Mouse (Mus musculus) cerebellum, adult 18-20 months (tissue): ENCODE measurements around the gene Nfib.
"Not testable (repeated sequence)": the region's sequence is repeated elsewhere in the genome, so short reads cannot be mapped to it uniquely, and the experiment has no call there.

ENCODE experiments used
- DNase-seq, 2 experiments: peaks; one replicate each; pipeline ENCODE4 v3.0.0; 2021

Nfib gene

DNA sequence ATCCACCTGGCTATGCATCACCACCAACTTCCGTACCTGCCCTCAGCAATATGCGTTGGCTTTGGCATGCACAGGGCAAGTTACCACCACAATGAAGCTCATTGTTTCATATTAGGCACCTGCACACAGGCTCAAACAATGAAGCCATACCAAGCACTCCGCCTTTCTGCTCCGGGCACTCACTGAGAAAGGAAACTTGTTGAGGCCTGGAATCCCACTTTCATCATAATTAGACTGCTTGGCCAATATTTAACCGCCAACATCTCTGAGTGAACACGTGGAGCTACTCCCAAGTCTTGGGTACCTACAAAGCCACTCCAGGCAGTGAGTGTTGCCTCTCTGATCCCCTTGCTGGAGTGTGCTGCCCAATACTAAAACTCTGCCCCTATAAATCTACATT lies 422.0 kb downstream of the Nfib start:
- no peak for DNase-seq

DNA sequence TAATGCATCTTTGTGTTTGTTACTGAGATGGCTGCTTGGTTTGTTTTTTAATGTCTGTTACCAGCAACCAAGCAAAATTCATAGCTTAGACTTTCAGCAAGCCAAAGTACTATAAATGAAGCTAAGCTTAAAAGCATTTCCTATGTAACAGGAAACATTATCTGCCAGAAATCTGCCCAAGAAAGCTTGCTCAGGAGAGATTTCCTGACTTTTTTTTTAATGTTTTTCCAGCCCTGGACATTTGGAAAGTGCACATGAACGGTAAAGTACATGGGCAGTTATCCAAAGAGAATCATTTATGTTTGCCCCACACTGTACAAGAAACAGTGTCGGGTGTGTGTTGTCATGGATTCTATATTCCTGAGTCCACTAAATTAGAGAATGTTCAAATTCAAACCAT lies 429.6 kb downstream of the Nfib start:
- DNase-seq = no peak

DNA sequence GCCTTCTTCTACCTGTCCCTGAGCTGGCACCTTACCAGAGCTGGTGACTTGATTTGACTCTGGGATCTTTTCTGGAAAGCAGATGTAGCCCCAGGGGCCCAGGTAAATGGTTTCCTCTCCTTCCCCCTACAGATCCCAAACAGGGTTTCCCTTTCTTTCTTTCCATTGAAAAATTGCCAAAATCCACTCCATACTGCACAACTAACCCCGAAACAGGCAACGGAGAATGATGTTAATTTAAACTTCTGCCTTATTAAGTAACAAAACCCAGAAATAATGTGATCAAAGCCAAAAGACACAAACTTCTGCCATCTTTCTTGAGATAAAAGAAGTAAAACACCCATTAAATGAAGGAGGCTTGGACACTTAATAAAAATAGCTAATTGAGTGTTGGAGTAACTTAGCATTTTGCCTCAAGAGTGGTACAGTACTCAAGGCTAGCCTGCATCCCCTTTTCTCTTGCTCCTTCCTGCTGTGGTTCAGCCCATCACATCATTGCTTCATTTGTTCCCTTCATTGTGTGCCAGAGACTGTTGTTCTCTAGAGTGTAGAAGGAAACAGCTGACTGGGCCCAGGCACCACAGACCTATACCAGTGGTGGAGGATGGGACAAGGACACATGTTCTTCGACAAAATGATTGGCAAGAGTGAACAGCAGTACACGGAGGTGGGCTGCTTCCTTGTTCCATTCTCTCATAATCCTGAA lies 432.3 kb downstream of the Nfib start:
- no peak for DNase-seq

DNA sequence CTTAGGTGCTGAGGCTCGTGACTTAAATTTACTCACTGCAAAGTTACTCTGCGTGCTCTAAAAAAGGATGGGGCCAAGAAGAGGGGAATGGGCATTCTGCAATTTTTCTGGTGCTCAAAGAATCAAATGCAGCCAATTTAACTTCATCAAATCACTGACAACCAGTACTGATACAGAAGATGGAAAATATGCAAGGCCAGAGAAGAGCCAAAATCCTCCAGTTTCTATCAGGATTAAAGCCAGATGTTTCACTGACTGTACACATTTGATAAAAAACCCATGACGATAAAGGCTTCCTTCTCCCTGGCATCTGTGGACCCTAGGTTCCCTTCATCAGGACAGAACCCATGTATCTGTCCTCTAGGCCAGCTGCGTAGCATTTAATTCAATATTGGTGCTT lies 433.5 kb downstream of the Nfib start:
- no peak for DNase-seq

DNA sequence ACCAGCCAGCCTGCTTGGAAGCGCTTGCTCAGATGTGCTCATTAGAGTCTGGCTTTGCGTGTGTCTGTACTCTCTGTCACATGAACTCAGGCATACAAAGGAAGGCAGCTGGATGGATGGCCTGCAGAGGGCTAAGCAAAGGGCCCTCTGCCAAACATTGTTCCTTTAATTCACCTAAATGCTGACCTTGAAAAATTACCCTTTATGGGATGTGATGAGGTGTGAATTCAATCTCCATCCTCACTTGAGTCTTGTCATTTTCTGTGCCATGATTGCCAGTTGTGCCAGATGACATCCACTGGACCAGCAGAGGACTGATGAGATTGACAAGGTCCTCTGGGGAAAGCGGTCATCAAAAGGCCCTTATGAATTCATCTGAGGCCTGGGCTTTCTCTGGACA lies 434.0 kb downstream of the Nfib start:
- DNase-seq = no peak

DNA sequence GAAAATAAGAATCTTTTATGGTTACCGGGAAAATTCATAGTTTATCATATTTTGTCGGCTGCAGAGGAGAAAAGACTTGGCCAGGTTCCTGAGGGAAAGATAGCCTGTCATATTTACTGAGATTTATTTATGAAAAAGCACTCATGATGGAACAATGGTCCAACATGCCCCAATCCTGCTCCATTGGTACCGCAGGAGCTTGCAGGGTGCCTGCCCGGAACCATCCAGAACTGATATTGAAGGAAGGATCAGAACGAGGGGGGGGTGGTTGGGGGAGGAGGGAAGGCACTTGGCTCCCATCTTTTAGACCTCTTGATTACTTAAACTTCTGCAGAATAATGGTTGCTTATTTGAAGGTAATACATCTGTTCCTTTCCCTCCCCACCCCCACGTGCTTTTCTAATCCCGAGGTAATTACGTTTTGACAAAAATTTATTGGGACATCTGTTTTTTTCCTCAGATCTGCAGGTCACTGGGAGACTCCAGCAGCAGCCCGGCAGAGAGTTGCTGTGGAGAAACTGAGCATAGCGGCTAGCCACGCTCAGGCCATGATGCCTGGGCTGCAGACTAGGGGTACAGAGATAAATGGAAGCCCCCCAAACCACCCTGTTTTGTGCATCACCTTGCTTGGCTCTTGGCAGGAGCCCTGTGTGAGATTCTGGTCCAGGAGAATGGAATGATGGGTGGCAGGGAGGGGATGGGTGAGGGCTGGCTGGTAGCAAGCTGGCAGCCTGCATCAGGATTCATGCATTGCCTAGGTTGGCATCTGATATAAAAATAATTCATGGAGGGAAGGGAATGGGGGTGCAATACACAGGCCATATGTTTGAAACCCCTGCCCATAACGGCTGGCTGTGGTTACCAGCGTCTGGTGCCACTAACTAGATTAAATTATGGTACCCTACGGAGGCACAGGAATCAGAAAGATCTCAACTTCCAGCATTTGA lies 437.4 kb downstream of the Nfib start:
- no peak for DNase-seq

DNA sequence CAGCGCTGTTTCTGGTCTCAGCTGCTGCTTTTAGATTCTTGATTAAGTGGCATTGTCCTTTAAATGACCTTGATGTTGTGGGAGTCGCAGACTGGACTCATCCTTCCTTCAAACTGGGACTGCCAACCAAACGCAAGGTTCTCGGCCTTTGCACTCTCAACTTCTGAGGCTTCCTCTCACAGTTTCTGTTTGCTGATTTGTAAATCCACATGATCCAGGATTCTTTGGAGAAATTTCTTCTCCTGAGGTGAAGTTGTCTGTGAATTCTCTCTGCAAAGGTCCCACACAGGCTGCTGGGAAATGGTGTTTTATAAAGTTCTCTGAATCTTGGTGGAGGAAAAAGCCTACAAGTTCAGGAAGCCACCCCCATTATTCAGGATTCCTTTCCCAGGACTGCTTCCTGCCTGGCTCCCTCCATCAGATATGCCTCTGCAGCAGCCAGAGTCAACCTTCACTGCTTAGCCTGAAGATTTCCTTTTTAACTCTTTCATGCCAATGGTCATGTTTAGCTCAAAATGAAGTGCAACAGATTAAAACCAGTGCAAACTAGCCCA lies 439.4 kb downstream of the Nfib start:
- DNase-seq = no peak

DNA sequence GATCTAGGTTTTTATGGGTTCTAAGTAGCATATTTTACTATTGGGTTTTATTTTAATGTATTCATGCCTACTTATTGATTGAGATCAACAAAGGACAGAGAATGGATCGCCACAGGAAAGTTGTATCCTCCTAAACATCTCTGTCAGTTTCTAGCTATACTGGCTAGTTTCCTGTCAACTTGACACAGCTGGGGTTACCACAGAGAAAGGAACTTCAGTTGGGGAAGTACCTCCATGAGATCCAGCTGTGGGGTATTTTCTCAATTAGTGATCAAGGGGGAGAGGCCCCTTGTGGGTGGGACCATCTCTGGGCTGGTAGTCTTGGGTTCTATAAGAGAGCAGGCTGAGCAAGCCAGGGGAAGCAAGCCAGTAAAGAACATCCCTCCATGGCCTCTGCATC lies 447.0 kb downstream of the Nfib start:
- not testable (repeated sequence) for DNase-seq

DNA sequence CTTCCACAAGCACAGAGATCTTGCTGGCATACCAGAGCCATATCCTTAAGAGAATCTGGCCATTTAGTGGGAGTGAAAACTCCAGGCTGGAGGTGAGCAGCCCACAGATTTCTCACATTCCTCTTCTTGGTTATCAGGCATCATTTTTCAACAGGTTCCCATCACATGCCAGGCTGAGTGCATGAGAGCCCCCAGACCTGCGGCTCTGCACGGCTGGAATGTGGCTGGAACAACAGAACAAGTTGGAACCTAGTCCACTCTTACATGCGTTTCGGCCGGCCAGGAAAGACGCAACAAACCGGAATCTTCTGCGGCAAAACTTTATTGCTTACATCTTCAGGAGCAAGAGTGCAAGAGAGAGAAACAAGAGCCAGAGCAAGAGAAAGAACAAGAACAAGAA lies 453.5 kb downstream of the Nfib start:
- DNase-seq = no peak

DNA sequence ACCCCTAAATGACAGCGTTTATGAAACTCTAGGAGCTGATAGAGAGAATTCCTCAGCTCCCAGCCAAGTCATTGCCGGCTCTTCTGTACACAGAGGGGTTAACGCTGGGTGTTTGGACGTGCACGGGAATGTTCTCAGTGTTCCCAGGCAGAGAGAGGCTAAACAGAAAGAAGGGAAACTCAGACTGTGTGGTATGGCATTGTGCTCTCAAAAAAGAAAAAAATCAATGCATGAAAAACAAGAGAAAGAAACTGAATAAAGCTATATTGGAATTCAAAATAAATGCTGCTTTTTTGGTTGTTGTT lies 455.2 kb downstream of the Nfib start:
- DNase-seq = no peak

DNA sequence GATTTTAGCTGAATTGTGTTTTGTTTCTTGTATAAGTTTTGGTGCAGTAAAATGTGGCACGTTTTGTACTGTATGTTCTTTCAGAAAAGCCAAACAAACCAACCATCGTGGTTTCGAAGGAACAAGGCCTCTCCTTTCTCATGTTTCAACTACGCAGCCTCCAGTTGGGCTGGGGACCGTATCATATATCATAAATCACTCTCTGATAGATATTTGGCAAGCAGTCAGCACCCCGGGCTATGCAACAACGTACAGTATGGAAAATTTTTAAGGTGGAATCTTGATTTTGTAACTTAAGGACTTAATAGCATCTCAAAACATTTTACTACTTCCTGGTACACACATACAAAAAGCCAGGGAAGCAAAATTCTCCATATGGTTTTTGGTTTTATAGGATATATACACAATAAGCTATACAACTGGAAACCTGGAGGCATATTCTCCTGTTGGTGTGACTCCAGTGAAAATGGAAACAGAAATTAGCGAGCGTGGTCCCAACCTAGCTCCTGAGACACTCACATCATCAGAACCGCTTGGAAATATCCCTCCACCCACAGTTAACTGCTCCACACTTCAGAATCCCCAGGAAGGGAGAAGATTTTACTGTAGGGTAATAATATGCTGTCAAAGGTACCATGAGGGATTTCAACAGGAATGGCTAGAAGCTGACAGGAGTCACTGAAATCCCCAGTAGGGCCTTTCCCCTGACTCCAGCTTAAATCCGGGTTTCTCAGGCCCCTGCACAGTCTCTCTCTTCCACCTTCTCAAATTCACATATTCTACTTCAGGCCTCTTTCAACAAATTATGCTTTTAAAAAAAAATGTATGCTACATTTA lies 455.8 kb downstream of the Nfib start:
- DNase-seq = no peak

DNA sequence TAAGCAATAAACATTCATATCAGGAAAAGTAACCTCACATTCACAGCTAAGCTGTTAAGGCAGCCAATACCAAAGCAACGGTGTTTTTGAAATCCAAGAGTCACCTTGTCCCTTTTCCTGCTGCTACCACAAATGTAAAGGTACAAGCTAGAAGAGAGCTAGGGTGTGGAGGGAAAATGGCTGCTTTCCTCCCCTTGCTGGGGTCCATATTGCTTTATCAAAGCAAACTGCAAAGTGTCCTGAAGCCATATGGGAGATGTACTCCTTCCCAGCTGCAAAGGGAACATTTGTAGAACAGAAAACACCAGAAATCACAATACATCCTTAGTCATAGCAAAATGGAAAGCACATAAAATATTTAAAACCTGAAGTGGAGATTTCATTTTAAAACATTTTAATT lies 456.6 kb downstream of the Nfib start:
- DNase-seq = no peak

DNA sequence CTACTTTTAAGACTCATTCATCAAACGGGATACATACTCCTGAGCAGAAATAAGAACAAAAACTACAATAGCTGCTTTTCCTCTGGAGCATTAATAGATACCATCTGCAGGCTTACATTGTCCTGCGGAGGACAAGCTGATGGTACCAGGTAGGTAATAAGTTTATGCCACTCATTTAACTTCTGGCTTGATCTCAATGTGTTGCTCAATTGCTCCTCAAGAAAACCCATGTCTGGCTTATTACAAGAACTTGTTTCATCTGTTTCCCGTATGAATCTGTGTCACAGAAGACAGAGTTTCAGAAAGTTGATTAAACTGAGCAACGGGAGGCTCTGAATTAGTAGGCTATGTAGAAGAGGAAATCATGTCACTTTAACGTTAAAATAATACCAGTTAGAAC lies 457.5 kb downstream of the Nfib start:
- DNase-seq = no peak

DNA sequence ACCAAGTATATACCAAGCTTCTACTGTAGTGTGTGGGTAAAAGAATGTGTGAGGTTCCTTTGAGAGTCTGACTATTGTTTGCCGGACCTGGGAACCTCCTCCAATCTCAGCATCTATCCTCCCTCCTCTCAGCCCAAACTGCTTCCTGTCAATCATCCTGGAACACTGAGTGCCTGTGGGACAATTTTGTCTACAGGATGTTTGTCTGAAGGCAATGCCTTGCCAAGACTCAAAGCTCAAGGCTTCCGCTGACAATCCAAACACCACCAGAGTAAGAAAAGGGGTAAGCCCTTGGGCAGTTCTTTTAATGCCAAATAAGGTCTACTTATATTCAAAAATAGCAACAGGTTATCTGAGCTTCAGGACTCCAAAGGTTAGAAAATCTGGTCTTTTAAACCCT lies 459.3 kb downstream of the Nfib start:
- DNase-seq = no peak
